Mouse (Mus musculus) neutrophil, adult 5-6 weeks (primary cell): Measurements from ENCODE around the gene Mrnip. TPM values are rescaled to one million over a fixed set of nuclear protein-coding genes. Genes with fewer than 3 reads are reported as not detected.

ENCODE experiments used
- ATAC-seq: fragments of 151-379, 151-347 bp; 2 replicates; pipeline ENCODE4 v1.8.0; 2017; ENCODE audit warnings: mild to moderate bottlenecking, moderate TSS enrichment; ENCODE audit not compliant: insufficient number of reproducible peaks, poor library complexity, low FRiP score, severe bottlenecking; ENCODE audit errors: extremely low read depth
- total RNA-seq: library from RNA; stranded (forward); fragments of 200-1000 nt; gene quantifications from 2 replicates; pipeline ENCODE4 v1.2.3, GENCODE M21; 2017

Gene Mrnip
- total RNA-seq, 1 experiment from 2014 or later = 2.9 TPM

GRCm38 (mm10) chr11:50217811-50218210 is 43.6 kb downstream of the Mrnip start:
- ATAC-seq = no peak

- no peak for ATAC-seq
Observed at GRCm38 (mm10) chr11:50219833-50220232, 45.6 kb downstream of the Mrnip start.

DNA sequence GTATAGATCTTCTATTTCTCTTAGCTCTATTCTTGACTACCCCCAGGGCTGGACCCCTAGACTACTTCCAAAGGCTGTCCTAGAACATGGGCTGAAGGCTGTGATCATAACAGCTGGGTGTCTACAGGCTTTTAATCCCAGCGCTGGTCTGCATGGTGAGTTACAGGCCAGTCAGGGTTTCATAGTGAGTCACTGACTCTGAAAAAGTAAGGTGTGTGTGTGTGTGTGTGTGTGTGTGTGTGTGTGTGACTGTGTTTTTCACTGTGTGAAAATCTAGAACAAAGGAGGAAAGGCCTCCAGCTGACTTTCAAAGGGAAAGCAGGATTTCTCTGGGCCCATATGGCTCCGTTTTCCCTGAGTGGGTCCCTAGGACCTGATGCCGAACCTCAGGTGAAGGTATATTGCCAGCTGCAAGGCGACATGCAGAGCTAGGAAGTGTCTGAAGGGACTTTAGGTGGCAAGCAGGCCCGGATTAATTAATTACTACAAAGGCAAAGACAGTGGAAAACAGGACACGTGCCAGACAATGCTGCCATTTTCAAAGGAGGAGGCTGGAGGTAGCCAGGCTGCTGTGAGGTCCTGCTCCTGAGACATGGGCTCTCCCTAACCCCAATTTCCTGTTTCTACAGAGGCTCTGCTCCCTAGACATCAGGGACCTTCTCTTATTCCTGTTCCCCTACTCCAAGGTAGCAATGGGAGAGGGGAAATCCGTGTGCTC is 48.5 kb downstream of the Mrnip start:
- no peak for ATAC-seq

- ATAC-seq = peak; percentile 7; the same call in 1 of the 2 replicates
Observed at GRCm38 (mm10) chr11:50223783-50224662, 49.8 kb downstream of the Mrnip start.

GRCm38 (mm10) chr11:50224671-50225530 is 50.7 kb downstream of the Mrnip start:
- ATAC-seq = peak; percentile 29

- ATAC-seq = no peak
Observed at GRCm38 (mm10) chr11:50225611-50226378, 51.6 kb downstream of the Mrnip start.

DNA sequence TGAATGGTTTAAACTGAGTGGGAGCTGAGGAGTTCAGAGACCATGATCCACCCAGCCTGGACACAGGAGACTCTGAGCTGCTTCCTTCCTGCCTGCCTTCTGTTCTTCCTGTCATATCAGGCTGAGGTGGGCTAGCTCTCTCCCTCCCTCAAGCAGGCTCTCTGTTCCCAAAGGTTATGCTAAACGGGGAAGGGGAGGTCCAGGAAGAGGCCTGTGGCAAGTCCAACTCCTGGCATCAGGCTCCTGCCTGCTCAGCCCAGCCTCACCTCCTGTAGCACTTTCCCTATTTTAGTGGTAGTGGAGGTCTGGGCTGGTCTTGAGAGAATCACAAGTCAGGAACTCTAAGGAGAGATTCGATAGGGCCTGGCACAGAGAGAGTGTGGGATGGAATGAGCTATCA is 52.2 kb downstream of the Mrnip start:
- ATAC-seq = no peak

DNA sequence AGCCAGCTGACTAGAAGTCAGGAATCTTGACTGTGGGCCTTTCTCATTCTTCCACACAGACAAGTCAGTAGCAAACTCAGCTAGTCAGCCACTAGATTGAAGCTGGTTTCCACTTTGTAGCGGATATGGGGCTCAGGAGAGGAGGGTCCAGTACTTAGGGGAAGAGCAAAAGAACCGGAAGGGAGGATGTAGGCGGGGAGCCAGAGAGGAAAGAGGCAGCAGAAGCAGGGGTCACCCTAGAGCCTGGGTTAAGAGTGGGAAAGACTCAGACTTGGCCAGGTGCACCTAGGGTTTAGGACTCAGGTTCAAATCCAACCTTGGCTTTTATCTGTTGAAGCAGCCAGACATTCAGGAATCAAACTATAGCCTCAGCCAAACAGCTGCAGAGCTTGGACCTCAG is 53.0 kb downstream of the Mrnip start:
- ATAC-seq = no peak

GRCm38 (mm10) chr11:50227736-50228135 is 53.5 kb downstream of the Mrnip start:
- ATAC-seq = no peak

DNA sequence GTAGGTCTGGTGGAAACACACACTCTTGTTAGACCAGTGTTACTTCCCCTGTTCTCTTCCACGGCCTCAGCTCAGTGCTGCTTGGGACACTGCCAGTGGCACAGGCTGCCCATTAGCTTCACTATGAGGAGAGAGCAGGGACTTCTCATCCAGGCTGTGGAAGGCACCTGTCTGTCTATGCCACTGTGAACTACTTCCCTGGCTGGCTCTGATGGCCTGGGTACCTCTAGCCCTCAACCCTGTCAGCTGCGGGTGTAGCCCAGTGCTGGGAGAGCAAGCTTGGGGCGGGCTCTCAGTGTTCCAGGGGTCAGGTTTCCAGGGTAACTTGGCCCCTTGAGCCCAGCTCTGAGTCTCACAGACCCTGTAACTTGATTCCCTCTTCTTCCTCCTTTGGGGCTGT is 54.5 kb downstream of the Mrnip start:
- ATAC-seq = no peak

DNA sequence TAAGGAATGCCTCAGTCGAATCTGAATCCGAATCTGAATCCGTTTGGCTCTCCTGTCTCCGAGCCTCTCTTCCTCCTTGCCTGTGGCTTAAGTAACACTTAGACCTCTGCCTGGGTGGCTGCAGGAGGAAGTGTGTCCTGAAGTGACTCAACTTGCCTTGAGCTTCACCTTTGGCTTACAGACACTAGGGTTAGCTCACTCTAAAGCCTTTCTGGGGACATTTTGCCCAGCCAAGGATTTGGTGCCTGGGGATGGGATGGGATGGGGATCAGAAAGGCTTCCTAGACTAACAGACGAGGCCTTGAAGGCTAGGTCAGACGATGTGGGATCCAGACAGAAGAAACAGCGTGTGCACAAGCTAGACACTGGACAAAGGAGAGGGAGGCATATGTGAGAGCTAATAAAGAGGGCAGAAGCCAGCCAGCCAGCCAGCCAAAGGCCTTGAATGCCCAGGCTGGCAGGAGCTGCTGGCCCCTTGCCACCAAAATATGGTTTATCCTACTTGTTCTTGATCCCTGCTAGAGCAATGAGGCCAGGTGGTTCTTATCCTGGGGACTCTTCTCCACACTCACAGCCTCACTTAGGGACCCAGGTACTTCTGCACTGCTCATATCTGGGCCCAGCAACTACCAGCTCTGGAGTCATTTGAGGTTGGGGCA is 55.1 kb downstream of the Mrnip start:
- ATAC-seq = peak; percentile 37

GRCm38 (mm10) chr11:50230481-50231304 is 56.4 kb downstream of the Mrnip start:
- ATAC-seq = no peak

GRCm38 (mm10) chr11:50231411-50231810 is 57.2 kb downstream of the Mrnip start:
- peak; percentile 45; the same call in 1 of the 2 replicates for ATAC-seq

DNA sequence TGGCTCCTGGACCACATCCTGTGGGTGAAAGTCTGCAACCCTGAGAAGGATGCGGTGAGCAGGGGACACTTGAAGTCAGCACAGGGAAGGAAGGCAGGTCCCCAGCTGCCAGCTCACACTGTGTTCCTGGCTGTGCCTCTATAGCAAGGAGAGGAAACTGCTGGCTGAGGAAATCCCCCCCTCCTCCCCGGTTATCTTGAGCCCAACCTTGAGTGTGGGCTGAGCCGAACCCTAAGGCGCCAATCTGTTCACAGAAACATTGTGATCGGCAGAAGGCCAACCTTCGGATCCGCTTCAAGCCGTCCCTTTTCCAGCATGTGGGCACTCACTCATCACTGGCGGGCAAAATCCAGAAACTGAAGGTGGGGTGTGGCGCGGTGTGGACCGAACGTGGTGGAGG is 58.8 kb downstream of the Mrnip start:
- ATAC-seq = no peak

- ATAC-seq = no peak
Observed at GRCm38 (mm10) chr11:50233993-50234392, 59.7 kb downstream of the Mrnip start.

GRCm38 (mm10) chr11:50234606-50235005 is 60.4 kb downstream of the Mrnip start:
- no peak for ATAC-seq

- ATAC-seq = peak; percentile 77
Observed at GRCm38 (mm10) chr11:50236540-50236936, 62.3 kb downstream of the Mrnip start.
